Mouse (Mus musculus): ENCODE measurements around the gene Krt90. TPM values are rescaled to one million over a fixed set of nuclear protein-coding genes. Genes with fewer than 3 reads are reported as not detected.
"Not testable (repeated sequence)": the region's sequence is repeated elsewhere in the genome, so short reads cannot be mapped to it uniquely, and the experiment has no call there.

The Krt90 gene
- polyA plus RNA-seq, 1 experiment = not detected

GRCm38 (mm10) chr15:101519792-101520191 is 43.0 kb downstream of the Krt90 start:
- H3K27me3 ChIP-seq (ENCODE audit: control insufficient read depth, insufficient read depth, low read length) = no peaks in the 10 kb centered on the region
- H3K27ac ChIP-seq (ENCODE audit: insufficient read depth, low read length) = no peak overlapping the region
- H3K4me3 ChIP-seq (ENCODE audit: extremely low read depth, insufficient read depth, insufficient read length) = no peak overlapping the region
- WGBS = 12% methylated on average over 2 of the region's 2 CpGs
- TF ChIP-seq POLR2A (IDR thresholded peaks at IDR 0.05; ENCODE audit: low read depth, low read length) (no peak), CTCF (IDR thresholded peaks at IDR 0.05; ENCODE audit: extremely low read depth, insufficient read depth, insufficient read length, insufficient replicate concordance) (peak; percentile 64; the same call in 1 of the 2 replicates)
- peak in 1 of 2 experiments; percentile 14 for DNase-seq (ENCODE audit: low read depth in 1 of 2, low spot score in 2 of 2)
- H3K36me3 ChIP-seq (ENCODE audit: control insufficient read depth, insufficient read depth, low read length) = no peaks in the 10 kb centered on the region
- no peaks in the 10 kb centered on the region for H3K4me1 ChIP-seq (ENCODE audit: control insufficient read depth, insufficient read depth, insufficient read length)

GRCm38 (mm10) chr15:101517161-101517560 is 45.6 kb downstream of the Krt90 start, which contains the start of gene Gm49425:
Gene Gm49425, minus strand, starts transcription at chr15:101517261.
- WGBS = 64% methylated on average over 2 of the region's 2 CpGs
- not testable (repeated sequence) for H3K27me3 ChIP-seq (ENCODE audit: control insufficient read depth, insufficient read depth, low read length); H3K4me1 ChIP-seq (ENCODE audit: control insufficient read depth, insufficient read depth, insufficient read length); H3K36me3 ChIP-seq (ENCODE audit: control insufficient read depth, insufficient read depth, low read length); H3K27ac ChIP-seq (ENCODE audit: insufficient read depth, low read length); DNase-seq (ENCODE audit: low read depth in 1 of 2, low spot score in 2 of 2); H3K4me3 ChIP-seq (ENCODE audit: extremely low read depth, insufficient read depth, insufficient read length)

- Histone ChIP-seq H3K27me3 (ENCODE audit: control insufficient read depth, insufficient read depth, low read length) (no peaks in the 10 kb centered on the region), H3K4me3 (ENCODE audit: extremely low read depth, insufficient read depth, insufficient read length) (no peak overlapping the region), H3K36me3 (ENCODE audit: control insufficient read depth, insufficient read depth, low read length) (no peaks in the 10 kb centered on the region), H3K27ac (ENCODE audit: insufficient read depth, low read length) (no peak overlapping the region), H3K4me1 (ENCODE audit: control insufficient read depth, insufficient read depth, insufficient read length) (no peaks in the 10 kb centered on the region)
- WGBS = 65% methylated on average over 9 of the region's 9 CpGs
- no peak for DNase-seq (ENCODE audit: low read depth in 1 of 2, low spot score in 2 of 2)
- TF ChIP-seq POLR2A (IDR thresholded peaks at IDR 0.05; ENCODE audit: low read depth, low read length) (no peak), CTCF (IDR thresholded peaks at IDR 0.05; ENCODE audit: extremely low read depth, insufficient read depth, insufficient read length, insufficient replicate concordance) (no peak)
These were observed 54.5 kb downstream of the Krt90 start for GRCm38 (mm10) chr15:101508247-101508646.

GRCm38 (mm10) chr15:101506896-101507758 is 55.6 kb downstream of the Krt90 start:
- DNase-seq (ENCODE audit: low read depth in 1 of 2, low spot score in 2 of 2) = no peak
- no peaks in the 10 kb centered on the region for H3K27me3 ChIP-seq (ENCODE audit: control insufficient read depth, insufficient read depth, low read length)
- no peaks in the 10 kb centered on the region for H3K4me1 ChIP-seq (ENCODE audit: control insufficient read depth, insufficient read depth, insufficient read length)
- 68% methylated on average over 14 of the region's 14 CpGs for WGBS
- H3K4me3 ChIP-seq (ENCODE audit: extremely low read depth, insufficient read depth, insufficient read length) = no peak overlapping the region
- no peak for TF ChIP-seq CTCF (IDR thresholded peaks at IDR 0.05; ENCODE audit: extremely low read depth, insufficient read depth, insufficient read length, insufficient replicate concordance)
- no peak for TF ChIP-seq POLR2A (IDR thresholded peaks at IDR 0.05; ENCODE audit: low read depth, low read length)
- H3K27ac ChIP-seq (ENCODE audit: insufficient read depth, low read length) = no peak overlapping the region
- H3K36me3 ChIP-seq (ENCODE audit: control insufficient read depth, insufficient read depth, low read length) = no peaks in the 10 kb centered on the region

Other genes starting within 250 kb of the Krt90 start
- 9.9 and 13.6 TPM in 2 replicates for gene Krt80, start 192.8 kb downstream of the Krt90 start, polyA plus RNA-seq (2012; rRNA removed)
- gene Krt7, start 151.9 kb downstream of the Krt90 start, polyA plus RNA-seq (2012; rRNA removed) = 0.86 and 1.7 TPM in 2 replicates
- gene Krt87, start 124.1 kb downstream of the Krt90 start, polyA plus RNA-seq (2012; rRNA removed) = not detected in 2 replicates
- gene Krt88, start 115.2 kb downstream of the Krt90 start, polyA plus RNA-seq (2012; rRNA removed) = not detected in 2 replicates
- not detected in 2 replicates for gene Krt81, start 99.2 kb downstream of the Krt90 start, polyA plus RNA-seq (2012; rRNA removed)
- 0.14 and 0.22 TPM in 2 replicates for gene Krt86, start 89.5 kb downstream of the Krt90 start, polyA plus RNA-seq (2012; rRNA removed)
- gene Krt83, start 71.4 kb downstream of the Krt90 start, polyA plus RNA-seq (2012; rRNA removed) = 0.18 and 0.42 TPM in 2 replicates
- not detected in 2 replicates for gene Gm49425, start 45.7 kb downstream of the Krt90 start, polyA plus RNA-seq (2012; rRNA removed)
- gene Krt84, start 30.1 kb downstream of the Krt90 start, polyA plus RNA-seq (2012; rRNA removed) = not detected in 2 replicates
- gene Krt82, start 12.3 kb downstream of the Krt90 start, polyA plus RNA-seq (2012; rRNA removed) = not detected in 2 replicates
- gene Krt75, start 11.0 kb upstream of the Krt90 start, polyA plus RNA-seq (2012; rRNA removed) = not detected in 2 replicates
- gene Gm5414, start 65.2 kb upstream of the Krt90 start, polyA plus RNA-seq (2012; rRNA removed) = not detected in 2 replicates
- gene Gm5478, start 84.4 kb upstream of the Krt90 start, polyA plus RNA-seq (2012; rRNA removed) = not detected in 2 replicates
- gene Krt6b, start 117.3 kb upstream of the Krt90 start, polyA plus RNA-seq (2012; rRNA removed) = not detected in 2 replicates
- not detected in 2 replicates for gene Krt6a, start 131.4 kb upstream of the Krt90 start, polyA plus RNA-seq (2012; rRNA removed)
- not detected in 2 replicates for gene Krt5, start 149.9 kb upstream of the Krt90 start, polyA plus RNA-seq (2012; rRNA removed)
- not detected in 2 replicates for gene Krt71, start 180.2 kb upstream of the Krt90 start, polyA plus RNA-seq (2012; rRNA removed)
- gene Krt72, start 223.5 kb upstream of the Krt90 start, polyA plus RNA-seq (2012; rRNA removed) = not detected in 2 replicates
- not detected in 2 replicates for gene Krt73, start 239.4 kb upstream of the Krt90 start, polyA plus RNA-seq (2012; rRNA removed)